Mouse (Mus musculus) erythroblast, embryonic 14.5 days (primary cell): Measurements from ENCODE around the gene Plac1. TPM values are rescaled to one million over a fixed set of nuclear protein-coding genes. Genes with fewer than 3 reads are reported as not detected.

ENCODE experiments used
- H3K27me3 ChIP-seq: 2 replicates; pipeline ENCODE4 v1.6.1; 2012; ENCODE audit warnings: inconsistent platforms; ENCODE audit not compliant: control insufficient read depth
- H3K36me3 ChIP-seq: 2 replicates; pipeline ENCODE4 v1.6.1; 2012; ENCODE audit warnings: mild to moderate bottlenecking, inconsistent platforms; ENCODE audit not compliant: control insufficient read depth
- H3K4me1 ChIP-seq: 2 replicates; pipeline ENCODE4 v1.6.1; 2012; ENCODE audit warnings: inconsistent platforms; ENCODE audit not compliant: control insufficient read depth
- H3K4me3 ChIP-seq: replicated peaks from 2 replicates; pipeline ENCODE3; 2012; ENCODE audit warnings: moderate library complexity, mild to moderate bottlenecking, inconsistent platforms
- H3K9me3 ChIP-seq: 2 replicates; pipeline ENCODE4 v1.6.1; 2012; ENCODE audit warnings: low read length, inconsistent platforms, mixed read lengths; ENCODE audit not compliant: control insufficient read depth
- GATA1 ChIP-seq: IDR thresholded peaks from 2 replicates; pipeline ENCODE4 v1.6.1; 2012; ENCODE audit warnings: low read length, inconsistent platforms, mixed read lengths
- TAL1 ChIP-seq: IDR thresholded peaks from 3 replicates; pipeline ENCODE4 v1.6.1; 2012; ENCODE audit warnings: low read length, inconsistent platforms, mixed read lengths
- polyA plus RNA-seq: library from polyadenylated mRNA; stranded (reverse); fragments of >175 nt; gene quantifications from 2 replicates; pipeline ENCODE4 v1.2.3, GENCODE M21; 2012

Gene Plac1
- polyA plus RNA-seq, 1 experiment: not detected

DNA sequence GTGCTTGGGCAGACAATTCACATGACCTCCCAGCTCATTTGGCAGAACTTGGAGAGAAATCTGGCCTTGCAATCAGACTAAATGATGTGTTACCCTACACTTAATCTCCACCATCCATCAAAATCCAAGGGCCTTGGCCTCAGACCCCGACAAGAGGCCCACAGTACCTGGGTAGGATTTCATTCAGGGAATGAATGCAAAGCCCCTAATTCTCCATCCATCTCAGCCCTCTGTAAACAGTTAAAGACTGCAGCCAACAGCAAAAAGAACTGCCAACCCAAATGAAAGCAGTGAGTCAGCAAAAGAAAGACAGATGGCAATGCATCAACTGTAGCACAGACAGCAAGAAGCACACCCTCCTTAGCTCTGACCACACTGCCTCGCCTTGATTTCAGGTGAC is 110.4 kb downstream of the Plac1 start:
- TF ChIP-seq TAL1 (no peak), GATA1 (no peak)
- Histone ChIP-seq H3K9me3 (no peaks in the 10 kb centered on the region), H3K4me3 (no peak overlapping the region), H3K36me3 (no peaks in the 10 kb centered on the region), H3K27me3 (no peaks in the 10 kb centered on the region), H3K4me1 (no peaks in the 10 kb centered on the region)

DNA sequence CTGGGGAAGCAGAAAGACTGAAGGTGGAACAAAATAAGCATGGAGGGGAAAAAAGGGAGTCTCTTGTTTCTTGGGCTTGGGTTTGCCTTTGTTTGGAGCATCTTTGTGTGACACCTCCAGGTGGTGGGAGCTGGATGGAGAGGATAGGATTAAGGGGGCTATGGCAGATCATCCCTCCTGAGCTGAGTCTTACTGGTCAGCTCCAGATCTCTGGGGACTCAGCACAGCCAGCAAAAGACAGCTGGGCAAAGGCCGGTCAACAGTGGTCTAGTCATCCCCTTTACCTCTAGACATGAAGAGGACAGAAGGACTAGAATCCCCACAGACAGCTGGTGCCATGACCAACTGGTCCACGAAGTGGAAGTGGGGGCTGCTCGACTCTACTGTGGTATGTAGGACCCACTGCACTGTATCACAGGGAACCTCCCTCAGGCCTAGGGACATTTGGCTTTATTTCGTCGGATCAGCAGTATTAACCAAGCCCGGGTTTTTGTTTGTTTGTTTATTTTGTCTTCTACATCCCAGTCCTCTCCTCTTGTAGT is 113.3 kb downstream of the Plac1 start:
- H3K9me3 ChIP-seq: no peaks in the 10 kb centered on the region
- H3K36me3 ChIP-seq: no peaks in the 10 kb centered on the region
- H3K4me1 ChIP-seq: no peaks in the 10 kb centered on the region
- H3K4me3 ChIP-seq: no peak overlapping the region
- H3K27me3 ChIP-seq: no peaks in the 10 kb centered on the region
- TF ChIP-seq GATA1 (no peak), TAL1 (no peak)

DNA sequence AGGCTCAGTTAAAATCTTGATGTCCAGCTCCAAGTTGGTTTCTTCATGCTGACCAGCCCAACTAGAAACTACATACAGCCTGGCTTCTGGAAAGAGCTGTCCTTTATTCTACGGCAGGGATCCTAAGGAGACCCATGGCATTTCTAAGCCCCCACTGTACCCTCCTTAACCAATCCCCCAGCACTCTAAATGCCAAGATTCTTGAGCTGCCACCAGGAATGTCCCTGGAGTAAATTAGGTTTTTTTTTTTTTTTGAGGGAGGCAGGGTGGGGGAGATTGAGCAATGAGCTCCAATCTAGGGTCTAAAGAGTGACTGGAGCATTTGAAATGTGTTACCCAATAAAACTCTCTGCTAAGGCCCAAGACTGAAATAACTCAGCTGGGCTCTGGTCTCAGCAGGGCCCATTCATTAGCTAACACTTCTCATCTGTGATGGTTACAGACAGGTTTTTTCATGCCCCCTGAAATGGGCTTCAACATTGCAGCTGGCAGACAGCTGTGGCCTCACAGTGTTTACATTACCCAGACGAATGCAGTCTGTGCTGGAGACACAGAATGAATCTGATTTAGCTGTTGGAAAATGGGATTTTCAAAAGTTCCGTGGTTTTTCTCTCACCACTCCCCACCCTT is 114.0 kb downstream of the Plac1 start:
- H3K4me3 ChIP-seq: no peak overlapping the region
- no peaks in the 10 kb centered on the region for H3K9me3 ChIP-seq
- H3K27me3 ChIP-seq: no peaks in the 10 kb centered on the region
- no peaks in the 10 kb centered on the region for H3K4me1 ChIP-seq
- TF ChIP-seq TAL1: no peak
- no peak for TF ChIP-seq GATA1
- no peaks in the 10 kb centered on the region for H3K36me3 ChIP-seq

DNA sequence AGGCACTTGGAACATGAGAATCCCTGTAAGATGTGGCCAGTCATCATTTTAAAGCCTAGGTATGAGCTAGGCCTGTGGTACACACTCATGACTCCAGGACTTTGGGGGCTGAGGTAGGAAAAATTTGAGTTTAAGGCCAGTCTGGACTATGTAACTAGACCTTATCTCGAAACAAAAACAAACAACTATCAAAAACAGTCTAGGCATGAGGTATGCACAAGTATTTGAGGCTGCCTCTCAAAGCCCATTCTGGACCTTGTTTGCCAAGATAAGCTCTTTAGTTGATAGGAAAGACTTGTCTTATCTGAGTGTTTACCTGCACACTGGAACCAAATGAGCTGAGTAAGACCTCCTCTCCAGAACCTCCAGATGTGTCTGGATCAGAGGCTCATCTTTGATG is 116.3 kb downstream of the Plac1 start:
- no peaks in the 10 kb centered on the region for H3K4me1 ChIP-seq
- TF ChIP-seq TAL1 (no peak), GATA1 (no peak)
- no peaks in the 10 kb centered on the region for H3K36me3 ChIP-seq
- no peaks in the 10 kb centered on the region for H3K9me3 ChIP-seq
- no peak overlapping the region for H3K4me3 ChIP-seq
- H3K27me3 ChIP-seq: peaks cover 4% of the 10 kb centered on the region; the same call in 1 of the 2 replicates

DNA sequence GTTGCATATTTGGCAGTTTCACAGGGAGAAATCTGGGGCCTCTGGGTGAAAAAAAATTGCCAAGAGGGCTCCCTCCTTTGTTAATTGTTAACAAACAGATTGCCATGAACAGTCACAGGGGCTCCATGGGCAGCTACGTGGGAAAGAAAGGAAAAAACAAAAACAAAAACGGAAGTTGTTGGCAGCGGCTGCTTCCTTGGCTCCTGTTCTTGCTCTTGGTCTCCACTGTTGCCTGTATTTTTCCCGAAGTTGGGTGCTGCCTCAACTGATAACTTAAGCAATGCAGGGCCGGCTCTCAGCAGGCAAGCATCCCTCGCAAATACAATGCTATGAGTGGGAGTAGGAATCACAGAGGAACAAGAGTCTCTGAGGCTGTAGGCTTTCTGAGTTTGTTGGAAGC is 121.3 kb downstream of the Plac1 start:
- H3K36me3 ChIP-seq: no peaks in the 10 kb centered on the region
- TF ChIP-seq TAL1 (no peak), GATA1 (no peak)
- peaks cover 6% of the 10 kb centered on the region; the same call in 1 of the 2 replicates for H3K27me3 ChIP-seq
- no peaks in the 10 kb centered on the region for H3K4me1 ChIP-seq
- H3K4me3 ChIP-seq: no peak overlapping the region
- no peaks in the 10 kb centered on the region for H3K9me3 ChIP-seq

DNA sequence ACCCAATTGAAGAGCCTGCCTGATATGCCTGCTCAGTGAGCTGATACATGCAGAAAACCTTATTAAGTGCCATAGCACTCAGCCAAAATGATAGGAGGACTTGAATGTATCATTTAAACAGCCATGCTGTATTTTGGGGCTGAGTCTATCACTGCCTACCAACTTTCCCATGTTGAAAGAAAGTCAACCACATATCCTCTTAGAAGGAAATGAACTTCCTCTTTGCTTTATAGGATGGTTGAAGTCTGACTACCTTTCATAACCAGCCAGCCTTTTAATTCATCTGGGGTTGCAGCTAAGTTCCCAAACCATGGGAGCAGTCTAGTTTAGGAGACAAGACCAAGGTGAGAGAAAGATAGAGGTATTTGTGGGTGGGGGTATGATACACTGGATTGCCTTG is 121.9 kb downstream of the Plac1 start:
- no peaks in the 10 kb centered on the region for H3K9me3 ChIP-seq
- H3K4me3 ChIP-seq: no peak overlapping the region
- TF ChIP-seq GATA1: no peak
- no peak for TF ChIP-seq TAL1
- no peaks in the 10 kb centered on the region for H3K4me1 ChIP-seq
- H3K27me3 ChIP-seq: peaks cover 6% of the 10 kb centered on the region; the same call in 1 of the 2 replicates
- H3K36me3 ChIP-seq: no peaks in the 10 kb centered on the region

DNA sequence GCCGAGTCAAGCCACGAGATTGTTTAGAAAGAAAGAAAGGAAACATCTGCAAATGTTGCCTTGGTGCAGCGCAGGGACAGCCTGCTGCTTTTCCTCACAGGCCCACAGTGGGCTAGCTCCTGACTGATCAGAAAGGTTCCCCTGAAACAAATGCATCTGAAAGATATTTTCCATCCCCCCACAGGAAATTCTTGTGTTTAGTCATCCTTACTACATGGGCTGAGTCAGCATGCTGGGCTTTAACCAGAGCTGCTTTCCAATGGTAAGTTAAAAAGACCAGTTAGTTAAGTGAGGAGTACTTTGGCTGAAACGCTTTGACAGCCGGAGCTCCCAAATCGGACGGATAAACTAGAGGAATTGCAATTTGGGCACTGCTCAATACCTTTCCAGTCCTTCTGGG is 124.9 kb downstream of the Plac1 start:
- Histone ChIP-seq H3K9me3 (no peaks in the 10 kb centered on the region), H3K36me3 (no peaks in the 10 kb centered on the region), H3K4me1 (no peaks in the 10 kb centered on the region), H3K4me3 (no peak overlapping the region), H3K27me3 (peaks cover 6% of the 10 kb centered on the region; the same call in 1 of the 2 replicates)
- no peak for TF ChIP-seq TAL1
- TF ChIP-seq GATA1: no peak

DNA sequence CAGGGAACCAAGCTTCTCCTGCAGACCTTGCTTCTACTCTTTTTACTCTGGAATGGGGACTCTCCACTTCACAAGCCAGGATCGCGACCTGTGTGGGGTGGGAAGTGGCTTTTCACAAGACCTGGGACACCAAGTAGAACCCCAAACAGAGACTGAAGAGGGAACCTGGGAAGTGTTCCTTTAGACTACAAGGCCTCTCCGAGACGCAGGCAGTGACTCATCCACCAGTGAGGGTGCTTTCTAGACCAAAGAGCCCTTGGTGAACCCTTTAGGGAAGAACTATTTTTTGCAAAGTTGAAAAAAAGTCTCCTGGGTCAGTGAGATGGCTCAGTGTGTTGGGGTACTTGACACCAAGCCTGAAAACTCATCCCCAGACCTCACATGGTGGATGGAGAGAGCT is 129.8 kb downstream of the Plac1 start:
- Histone ChIP-seq H3K36me3 (no peaks in the 10 kb centered on the region), H3K9me3 (no peaks in the 10 kb centered on the region), H3K4me3 (no peak overlapping the region), H3K27me3 (peaks cover 2% of the 10 kb centered on the region; the same call in 1 of the 2 replicates), H3K4me1 (no peaks in the 10 kb centered on the region)
- TF ChIP-seq GATA1 (no peak), TAL1 (no peak)

DNA sequence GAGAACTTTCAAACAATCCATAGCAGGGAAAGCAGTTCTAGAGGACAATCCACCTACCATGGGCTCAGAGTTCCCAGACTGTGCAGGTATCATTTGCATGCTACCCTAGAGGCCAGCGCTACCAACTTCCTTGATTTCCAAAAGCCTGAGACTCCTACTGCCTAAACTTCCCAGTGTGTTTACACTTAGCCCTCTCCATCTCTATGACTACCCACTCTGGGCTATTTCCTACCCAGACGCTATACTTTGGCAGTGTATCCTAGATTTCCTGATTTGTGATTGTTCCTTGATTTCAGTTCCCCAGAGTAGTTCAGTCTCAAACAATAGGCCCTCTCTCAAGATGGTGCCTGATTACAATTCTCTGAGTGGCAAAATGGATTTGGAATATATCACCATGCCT is 132.8 kb downstream of the Plac1 start:
- Histone ChIP-seq H3K36me3 (no peaks in the 10 kb centered on the region), H3K4me1 (no peaks in the 10 kb centered on the region), H3K4me3 (no peak overlapping the region), H3K9me3 (no peaks in the 10 kb centered on the region), H3K27me3 (no peaks in the 10 kb centered on the region)
- TF ChIP-seq GATA1 (no peak), TAL1 (no peak)
